Mouse (Mus musculus): ENCODE measurements around the gene Kcnb1. TPM values are rescaled to one million over a fixed set of nuclear protein-coding genes. Genes with fewer than 3 reads are reported as not detected.
A peak's percentile ranks its signal among the peaks of the same experiment; 100 is the strongest.

Gene Kcnb1
- polyA plus RNA-seq, 1 experiment from 2014 or later = 0.37 TPM

DNA sequence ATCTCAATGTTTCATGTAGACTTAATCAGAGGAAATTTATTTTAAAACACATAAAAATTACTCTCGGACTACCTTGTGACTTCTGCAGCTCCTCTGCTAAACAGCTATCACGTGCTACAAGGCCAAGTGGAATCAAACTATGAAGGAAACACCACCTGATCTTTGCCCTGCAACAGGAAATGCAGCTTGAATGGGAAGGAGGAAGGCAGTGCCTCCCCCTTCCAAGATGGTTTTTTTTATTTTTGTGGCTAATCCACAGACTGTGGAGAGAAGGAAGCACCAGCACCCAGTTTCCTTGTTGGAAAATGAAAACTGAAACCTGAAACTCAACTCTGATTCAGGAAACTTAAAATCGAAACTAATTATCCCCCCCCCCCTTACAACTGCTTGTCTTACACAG is 131.8 kb downstream of the Kcnb1 start:
- Histone ChIP-seq H3K9ac (no peak overlapping the region), H3K9me3 (ENCODE audit: low read depth, low read length) (no peaks in the 10 kb centered on the region), H3K4me1 (ENCODE audit: insufficient read depth) (no peaks in the 10 kb centered on the region), H3K4me3 (ENCODE audit: low read depth, low read length) (no peak overlapping the region), H3K27me3 (ENCODE audit: insufficient read depth, low read length) (no peaks in the 10 kb centered on the region), H3K27ac (ENCODE audit: low read depth) (no peak overlapping the region), H3K4me2 (no peak overlapping the region), H3K36me3 (ENCODE audit: insufficient read depth) (peaks cover 43% of the 10 kb centered on the region)
- peak; percentile 49 for DNase-seq
- WGBS = 52% methylated on average over 3 of the region's 3 CpGs
- TF ChIP-seq CTCF (IDR thresholded peaks at IDR 0.05; ENCODE audit: low read depth) = no peak
- ATAC-seq (ENCODE audit: insufficient read depth) = no peak

DNA sequence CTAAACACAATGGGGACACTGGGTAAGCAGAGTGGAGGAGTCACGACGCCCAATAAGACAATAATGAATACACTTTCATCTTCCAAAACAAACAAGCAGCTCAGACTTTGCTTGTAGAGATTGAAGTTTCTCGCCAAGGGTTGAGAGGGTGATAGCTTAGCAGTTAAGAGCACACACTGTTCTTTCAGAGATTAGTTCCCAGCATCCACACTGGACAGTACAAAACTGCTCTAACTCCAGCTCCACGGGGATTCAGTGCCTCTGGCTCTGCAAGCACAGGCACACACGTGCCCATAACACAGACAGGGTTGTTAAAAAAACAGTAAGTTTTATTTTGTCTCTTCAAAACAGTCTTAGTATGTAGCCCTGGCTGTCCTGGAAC is 133.0 kb downstream of the Kcnb1 start:
- no peak overlapping the region for H3K4me2 ChIP-seq
- H3K4me1 ChIP-seq (ENCODE audit: insufficient read depth) = no peaks in the 10 kb centered on the region
- WGBS = 84% methylated on average over 5 of the region's 5 CpGs
- no peak overlapping the region for H3K27ac ChIP-seq (ENCODE audit: low read depth)
- peaks cover 50% of the 10 kb centered on the region for H3K36me3 ChIP-seq (ENCODE audit: insufficient read depth)
- DNase-seq (no peak), ATAC-seq (ENCODE audit: insufficient read depth) (no peak)
- no peaks in the 10 kb centered on the region for H3K27me3 ChIP-seq (ENCODE audit: insufficient read depth, low read length)
- H3K4me3 ChIP-seq (ENCODE audit: low read depth, low read length) = no peak overlapping the region
- TF ChIP-seq CTCF (IDR thresholded peaks at IDR 0.05; ENCODE audit: low read depth) = no peak
- no peaks in the 10 kb centered on the region for H3K9me3 ChIP-seq (ENCODE audit: low read depth, low read length)
- H3K9ac ChIP-seq = no peak overlapping the region

DNA sequence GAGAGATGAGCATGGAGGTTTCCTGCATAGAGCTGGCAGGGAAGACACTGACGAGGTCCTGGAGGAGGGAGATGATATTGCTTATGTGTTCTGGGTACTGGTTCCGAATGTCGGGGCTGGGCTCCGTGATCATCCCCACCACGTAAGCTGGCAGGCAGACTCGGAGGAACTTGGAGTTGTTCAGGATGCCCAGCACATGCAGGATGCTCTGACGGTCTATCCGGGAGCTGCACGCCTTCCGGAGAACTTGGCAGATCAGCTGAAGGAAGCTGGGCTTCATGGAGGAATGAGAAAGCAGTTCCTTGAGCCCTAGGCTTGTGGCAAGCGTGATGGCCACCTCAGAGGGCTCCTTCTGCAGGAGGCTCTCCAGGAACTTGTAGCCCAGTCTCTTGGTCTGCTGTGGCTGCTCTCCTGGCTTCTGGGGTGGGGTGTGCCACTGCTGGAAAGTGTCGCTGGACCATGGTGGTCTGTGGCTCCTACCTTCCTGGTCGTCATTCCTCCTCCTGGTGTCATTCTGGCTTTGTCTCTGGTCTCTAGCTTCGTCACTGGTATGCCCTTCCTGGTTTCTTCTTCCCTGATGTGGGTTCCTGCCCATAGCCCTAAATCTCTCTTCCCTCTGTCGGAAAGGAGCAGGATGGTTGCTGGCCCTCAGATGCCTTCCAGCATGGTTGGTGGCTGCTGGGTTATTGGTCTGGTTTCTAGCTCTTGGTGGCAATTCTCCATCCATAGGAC is 133.6 kb downstream of the Kcnb1 start:
- Histone ChIP-seq H3K9ac (no peak overlapping the region), H3K9me3 (ENCODE audit: low read depth, low read length) (no peaks in the 10 kb centered on the region), H3K27me3 (ENCODE audit: insufficient read depth, low read length) (no peaks in the 10 kb centered on the region), H3K4me3 (ENCODE audit: low read depth, low read length) (no peak overlapping the region), H3K4me2 (no peak overlapping the region), H3K36me3 (ENCODE audit: insufficient read depth) (peaks cover 52% of the 10 kb centered on the region), H3K27ac (ENCODE audit: low read depth) (no peak overlapping the region), H3K4me1 (ENCODE audit: insufficient read depth) (no peaks in the 10 kb centered on the region)
- no peak for ATAC-seq (ENCODE audit: insufficient read depth)
- no peak for DNase-seq
- TF ChIP-seq CTCF (IDR thresholded peaks at IDR 0.05; ENCODE audit: low read depth) = no peak
- WGBS = 95% methylated on average over 15 of the region's 15 CpGs

DNA sequence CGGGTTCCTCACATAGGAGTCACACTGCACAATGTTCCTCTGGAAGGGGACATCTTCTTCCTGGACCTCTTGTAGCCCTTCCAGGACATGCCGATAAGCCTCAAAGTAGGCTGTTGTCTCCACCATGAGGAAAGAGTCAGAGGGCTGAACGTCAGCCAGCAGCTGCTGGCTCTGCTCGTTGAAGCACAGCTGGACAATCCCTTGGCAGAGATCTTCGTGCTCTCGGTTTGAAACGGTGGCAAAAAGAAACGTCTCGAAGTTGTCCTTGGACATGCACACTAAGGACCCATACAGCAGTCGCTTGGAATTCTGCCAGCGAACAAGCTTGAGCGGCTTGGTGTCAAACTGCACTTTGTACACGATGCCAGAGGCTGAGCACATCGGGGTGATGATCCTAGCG is 134.6 kb downstream of the Kcnb1 start:
- ATAC-seq (ENCODE audit: insufficient read depth) (peak; percentile 59; the same call in 1 of the 2 replicates), DNase-seq (peak; percentile 84)
- Histone ChIP-seq H3K27me3 (ENCODE audit: insufficient read depth, low read length) (no peaks in the 10 kb centered on the region), H3K4me3 (ENCODE audit: low read depth, low read length) (no peak overlapping the region), H3K27ac (ENCODE audit: low read depth) (no peak overlapping the region), H3K9me3 (ENCODE audit: low read depth, low read length) (no peaks in the 10 kb centered on the region), H3K36me3 (ENCODE audit: insufficient read depth) (peaks cover 58% of the 10 kb centered on the region), H3K4me2 (no peak overlapping the region), H3K9ac (no peak overlapping the region; the same call in 1 of the 2 replicates), H3K4me1 (ENCODE audit: insufficient read depth) (no peaks in the 10 kb centered on the region)
- 59% methylated on average over 15 of the region's 15 CpGs for WGBS
- TF ChIP-seq CTCF (IDR thresholded peaks at IDR 0.05; ENCODE audit: low read depth) = no peak

DNA sequence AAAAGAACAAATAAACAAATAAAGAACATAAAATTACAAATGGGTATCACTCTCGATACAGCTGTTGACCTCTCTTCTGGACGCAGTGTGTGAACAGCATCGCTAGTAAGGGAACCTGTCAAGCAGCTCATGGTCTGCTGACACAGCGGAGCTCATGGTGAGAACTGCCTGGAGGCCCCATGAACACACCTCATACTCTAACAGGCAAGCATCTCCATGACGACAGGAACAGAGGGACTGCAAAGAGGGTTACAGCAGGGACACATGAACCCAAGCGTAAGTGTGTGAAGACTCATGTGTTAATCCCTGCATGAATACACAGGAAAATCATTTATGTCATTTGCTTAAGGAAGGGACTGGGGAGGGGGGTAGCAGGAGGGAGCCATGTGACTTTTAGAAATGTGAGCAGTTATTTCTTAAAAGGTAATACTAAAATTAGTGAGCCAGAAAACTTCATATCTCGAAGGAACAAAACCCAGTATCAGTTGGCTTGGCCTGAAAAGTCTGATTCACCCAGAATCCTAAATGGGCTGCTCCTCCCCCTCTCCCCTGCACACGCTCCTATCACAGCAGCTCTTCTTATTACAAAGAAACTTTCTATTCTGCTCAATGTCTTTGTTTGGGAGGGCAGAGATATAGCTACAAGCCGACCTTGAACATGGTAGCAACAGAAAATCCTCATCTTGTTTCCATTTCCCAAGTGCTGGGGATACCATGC is 136.7 kb downstream of the Kcnb1 start:
- peaks cover 76% of the 10 kb centered on the region for H3K36me3 ChIP-seq (ENCODE audit: insufficient read depth)
- no peak overlapping the region for H3K27ac ChIP-seq (ENCODE audit: low read depth)
- H3K27me3 ChIP-seq (ENCODE audit: insufficient read depth, low read length) = no peaks in the 10 kb centered on the region
- no peak overlapping the region for H3K9ac ChIP-seq
- H3K4me2 ChIP-seq = no peak overlapping the region
- DNase-seq (no peak), ATAC-seq (ENCODE audit: insufficient read depth) (no peak)
- 67% methylated on average over 9 of the region's 9 CpGs for WGBS
- no peaks in the 10 kb centered on the region for H3K4me1 ChIP-seq (ENCODE audit: insufficient read depth)
- no peak overlapping the region for H3K4me3 ChIP-seq (ENCODE audit: low read depth, low read length)
- no peak for TF ChIP-seq CTCF (IDR thresholded peaks at IDR 0.05; ENCODE audit: low read depth)
- H3K9me3 ChIP-seq (ENCODE audit: low read depth, low read length) = no peaks in the 10 kb centered on the region

DNA sequence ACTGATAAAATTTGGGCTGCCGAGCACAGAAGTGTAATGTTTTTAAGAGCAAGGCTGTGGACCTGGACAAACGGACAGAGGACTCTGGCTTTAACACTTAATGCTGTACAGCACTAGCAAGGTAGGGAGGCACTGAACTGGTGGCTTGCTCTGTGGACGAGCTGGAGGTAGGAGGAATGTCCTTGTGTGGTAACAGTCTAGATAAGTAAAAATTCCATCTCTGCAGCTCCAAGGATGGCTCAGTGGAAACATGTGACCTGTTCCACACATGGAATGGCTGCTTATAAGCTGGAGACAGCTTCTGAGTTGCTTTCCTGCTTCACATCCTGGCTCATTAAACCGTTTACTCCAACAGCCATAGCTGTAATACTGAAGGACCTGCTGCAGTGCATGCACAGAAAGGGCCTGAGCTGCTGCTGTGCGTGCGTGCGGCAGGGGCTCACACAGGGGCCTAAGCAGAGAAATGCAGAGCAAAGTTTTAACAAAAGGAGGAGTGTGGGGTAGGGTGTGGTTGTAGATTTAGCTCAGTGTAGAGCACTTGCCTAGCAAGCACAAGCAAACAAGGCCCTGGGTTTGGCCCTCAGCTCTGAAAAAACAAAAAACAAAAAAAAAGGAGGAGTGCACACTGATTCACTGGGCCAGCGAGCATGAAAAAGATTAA is 141.1 kb downstream of the Kcnb1 start:
- Histone ChIP-seq H3K9ac (no peak overlapping the region), H3K4me2 (no peak overlapping the region), H3K4me3 (ENCODE audit: low read depth, low read length) (no peak overlapping the region), H3K27ac (ENCODE audit: low read depth) (no peak overlapping the region), H3K9me3 (ENCODE audit: low read depth, low read length) (no peaks in the 10 kb centered on the region), H3K4me1 (ENCODE audit: insufficient read depth) (no peaks in the 10 kb centered on the region), H3K36me3 (ENCODE audit: insufficient read depth) (peaks cover 78% of the 10 kb centered on the region), H3K27me3 (ENCODE audit: insufficient read depth, low read length) (no peaks in the 10 kb centered on the region)
- no peak for TF ChIP-seq CTCF (IDR thresholded peaks at IDR 0.05; ENCODE audit: low read depth)
- ATAC-seq (ENCODE audit: insufficient read depth) = no peak
- DNase-seq = no peak
- 82% methylated on average over 8 of the region's 8 CpGs for WGBS

DNA sequence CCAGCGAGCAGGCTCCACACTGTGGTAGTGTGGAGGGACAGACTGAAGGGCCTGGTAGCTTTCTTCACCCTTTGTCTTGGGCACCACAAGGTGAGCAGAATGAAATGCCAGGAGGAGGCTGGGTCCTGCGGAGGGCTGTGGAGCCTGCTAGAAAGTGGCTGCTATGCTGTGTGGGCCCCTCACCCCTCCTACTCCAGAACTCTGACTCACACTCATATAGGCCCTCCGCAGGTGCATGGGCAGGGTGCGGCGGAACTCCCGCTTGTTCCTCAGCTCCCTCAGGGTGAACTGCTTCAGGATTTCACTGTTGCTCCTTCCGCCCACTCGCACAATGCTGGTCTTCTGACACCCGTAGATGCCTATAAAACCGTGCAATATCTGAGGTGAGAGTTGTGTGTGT is 141.7 kb downstream of the Kcnb1 start:
- no peaks in the 10 kb centered on the region for H3K9me3 ChIP-seq (ENCODE audit: low read depth, low read length)
- no peak overlapping the region for H3K27ac ChIP-seq (ENCODE audit: low read depth)
- no peak for DNase-seq
- no peak overlapping the region for H3K4me3 ChIP-seq (ENCODE audit: low read depth, low read length)
- peaks cover 79% of the 10 kb centered on the region for H3K36me3 ChIP-seq (ENCODE audit: insufficient read depth)
- no peak overlapping the region for H3K9ac ChIP-seq
- H3K4me1 ChIP-seq (ENCODE audit: insufficient read depth) = no peaks in the 10 kb centered on the region
- WGBS = 95% methylated on average over 10 of the region's 10 CpGs
- no peak overlapping the region for H3K4me2 ChIP-seq
- no peak for ATAC-seq (ENCODE audit: insufficient read depth)
- TF ChIP-seq CTCF (IDR thresholded peaks at IDR 0.05; ENCODE audit: low read depth) = no peak
- H3K27me3 ChIP-seq (ENCODE audit: insufficient read depth, low read length) = no peaks in the 10 kb centered on the region

Other genes with a start within 250 kb of the Kcnb1 start
- 82.3 and 84.8 TPM in 2 replicates for gene Stau1, start 193.9 kb downstream of the Kcnb1 start, polyA plus RNA-seq (2014; fragmentation: Nextera tagmentation; extraction: Ambion mirVana)
- gene Ddx27, start 175.0 kb downstream of the Kcnb1 start, polyA plus RNA-seq (2014; fragmentation: Nextera tagmentation; extraction: Ambion mirVana) = 46.3 and 52.6 TPM in 2 replicates
- 7.0 and 8.9 TPM in 2 replicates for gene Znfx1, start 127.1 kb downstream of the Kcnb1 start, polyA plus RNA-seq (2014; fragmentation: Nextera tagmentation; extraction: Ambion mirVana)
- 16.0 and 18.6 TPM in 2 replicates for gene Ptgis, start 50.4 kb upstream of the Kcnb1 start, polyA plus RNA-seq (2014; fragmentation: Nextera tagmentation; extraction: Ambion mirVana)
- 20.5 and 24.1 TPM in 2 replicates for gene B4galt5, start 159.0 kb upstream of the Kcnb1 start, polyA plus RNA-seq (2014; fragmentation: Nextera tagmentation; extraction: Ambion mirVana)
- gene Slc9a8, start 231.6 kb upstream of the Kcnb1 start, polyA plus RNA-seq (2014; fragmentation: Nextera tagmentation; extraction: Ambion mirVana) = 22.5 and 23.6 TPM in 2 replicates

Measured in lung, embryonic 14.5 days (tissue).